Mouse (Mus musculus) thymus, postnatal 0 days (tissue): ENCODE data around the gene Il16. TPM values are rescaled to one million over a fixed set of nuclear protein-coding genes. Genes with fewer than 3 reads are reported as not detected.

Experiments used
- DNase-seq: peaks from one replicate; pipeline ENCODE4 v3.0.0-alpha.2; 2015; ENCODE audit warnings: low spot score
- polyA plus RNA-seq: library from polyadenylated mRNA; unstranded; fragments of >200 nt; fragmentation: Nextera tagmentation; extraction: Ambion mirVana; gene quantifications from 2 replicates; pipeline ENCODE4 v1.2.1, GENCODE M21; 2015

Il16 gene
- polyA plus RNA-seq = 157 and 175 TPM in 2 replicates

DNA sequence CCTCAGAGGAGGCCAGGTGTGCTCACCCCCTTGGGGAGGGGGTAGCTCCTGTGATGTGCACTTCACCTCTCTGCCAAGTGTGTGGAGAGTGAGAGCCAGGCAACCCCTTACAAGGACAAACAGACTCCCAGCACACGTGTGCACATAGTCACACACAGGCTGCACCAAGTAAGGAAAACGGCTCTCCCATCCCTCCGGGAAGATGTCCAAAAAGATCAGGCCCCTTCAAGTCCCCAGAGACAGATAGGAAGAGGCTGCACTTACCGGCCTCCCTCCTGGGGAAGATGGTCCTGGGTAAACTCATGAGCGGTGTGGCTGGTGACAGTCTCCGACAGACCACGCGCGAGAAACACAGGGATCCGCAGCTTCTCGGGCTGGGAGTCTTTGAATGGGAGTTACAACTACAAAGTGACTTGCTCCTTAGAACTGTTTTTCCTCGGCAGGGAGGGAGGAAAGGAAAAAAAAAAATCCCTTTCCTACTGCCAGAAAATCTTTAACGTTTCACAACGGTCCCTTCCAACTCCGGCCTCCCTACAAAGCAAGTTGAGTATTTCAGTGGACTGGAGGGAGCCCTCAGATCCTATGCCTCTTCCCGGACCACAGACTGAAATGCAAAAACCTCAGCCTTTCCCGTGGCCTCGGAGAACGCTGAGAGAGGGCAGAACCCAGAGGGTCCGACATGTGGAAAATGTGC is at the start of gene Il16:
TSS of gene Il16 (minus strand) at position 314 of the 694 bp plus-strand sequence.
- DNase-seq = no peak

DNA sequence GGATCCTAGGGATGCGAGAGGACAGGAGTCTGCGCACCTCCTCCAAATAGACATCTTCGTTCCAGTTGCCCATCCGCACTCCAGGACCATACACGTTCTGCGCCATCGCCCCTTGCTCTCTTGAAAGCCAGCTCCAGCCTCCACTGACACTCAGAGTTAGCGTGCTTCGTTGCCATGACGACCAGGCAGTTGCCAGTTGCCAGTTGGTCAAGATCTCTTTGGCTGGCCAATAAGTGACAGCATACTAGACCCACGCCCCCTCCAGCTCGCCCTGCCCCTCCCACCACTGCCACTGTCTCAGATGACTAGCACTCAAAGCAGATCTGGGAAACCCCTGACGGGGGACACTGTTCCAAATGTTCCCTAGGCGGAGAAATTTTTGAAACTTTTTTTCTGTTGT is 49.2 kb upstream of the Il16 start, which contains the start of gene Cfap161:
TSS of gene Cfap161 (minus strand) at position 176 of the 400 bp plus-strand sequence.
- DNase-seq = no peak

DNA sequence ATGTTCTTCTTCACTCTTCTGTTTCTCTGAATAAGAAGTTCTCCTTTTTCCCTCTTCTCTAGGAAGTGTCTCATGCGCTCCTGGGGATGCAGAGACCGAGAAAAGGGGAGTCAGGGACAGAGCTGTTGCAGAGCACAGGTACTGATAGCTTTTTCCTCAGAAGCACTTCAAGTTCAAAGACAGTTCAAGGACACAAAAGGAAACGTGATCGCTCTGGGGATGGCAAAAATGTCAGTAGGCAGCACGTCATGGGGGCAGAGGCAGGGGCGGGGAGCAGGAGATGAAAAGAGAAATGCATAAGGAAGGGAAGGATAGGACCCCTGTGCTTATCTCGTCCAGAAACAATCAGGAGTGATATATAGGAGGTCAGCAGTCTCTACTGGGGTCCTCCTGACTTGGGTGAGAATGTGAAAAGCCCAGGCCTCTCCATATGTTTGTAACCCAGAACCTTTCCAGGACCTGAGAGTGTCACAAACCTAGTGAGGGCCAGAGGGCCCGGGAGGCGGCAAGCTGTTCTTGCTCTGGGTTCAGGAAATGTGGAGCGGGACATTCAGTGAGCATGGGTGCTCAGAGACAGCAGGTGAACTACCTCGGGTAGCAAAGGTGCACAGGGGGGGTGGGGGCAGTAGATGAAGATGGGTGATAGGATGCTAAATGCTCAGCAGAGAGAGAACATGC is 48.6 kb upstream of the Il16 start:
- no peak for DNase-seq

DNA sequence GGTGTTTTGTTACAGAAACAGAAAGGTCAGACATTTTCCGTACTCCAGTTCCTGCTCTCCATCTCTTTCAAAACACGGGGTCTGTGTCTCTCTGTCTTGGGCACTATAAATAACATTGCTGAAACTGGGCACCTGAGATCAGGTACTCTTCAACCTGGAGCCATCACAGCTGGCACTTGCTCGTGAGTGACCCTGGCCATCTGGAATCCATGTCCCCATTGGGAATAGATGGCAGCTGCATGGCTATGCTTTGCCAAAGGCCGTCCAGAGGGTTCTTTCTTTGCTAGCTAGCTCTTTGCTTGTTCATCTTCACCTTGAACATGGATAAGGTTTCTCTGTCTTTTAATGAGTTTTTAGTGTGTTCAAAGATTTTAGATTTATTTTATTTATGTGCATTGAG is 35.4 kb upstream of the Il16 start:
- DNase-seq = no peak

DNA sequence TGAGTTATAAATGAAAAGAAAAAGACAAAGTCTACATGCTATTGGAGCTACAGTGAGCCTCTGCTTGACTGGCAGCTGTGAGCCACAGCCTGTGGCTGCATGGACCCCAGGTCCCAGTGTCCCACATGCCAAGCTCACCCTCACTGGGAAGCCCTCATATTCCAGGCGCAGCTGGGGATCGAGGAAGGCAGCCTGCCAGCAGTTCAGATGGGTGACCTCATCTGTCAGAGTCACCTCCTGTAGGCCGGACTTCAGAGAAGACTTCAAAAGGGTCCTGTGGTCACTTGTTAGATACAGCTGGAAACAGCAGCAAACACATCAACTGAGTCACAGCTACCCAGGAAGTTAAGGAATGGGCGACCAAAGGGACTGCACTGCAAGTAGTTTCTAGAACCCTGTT is 34.5 kb upstream of the Il16 start:
- DNase-seq = no peak

DNA sequence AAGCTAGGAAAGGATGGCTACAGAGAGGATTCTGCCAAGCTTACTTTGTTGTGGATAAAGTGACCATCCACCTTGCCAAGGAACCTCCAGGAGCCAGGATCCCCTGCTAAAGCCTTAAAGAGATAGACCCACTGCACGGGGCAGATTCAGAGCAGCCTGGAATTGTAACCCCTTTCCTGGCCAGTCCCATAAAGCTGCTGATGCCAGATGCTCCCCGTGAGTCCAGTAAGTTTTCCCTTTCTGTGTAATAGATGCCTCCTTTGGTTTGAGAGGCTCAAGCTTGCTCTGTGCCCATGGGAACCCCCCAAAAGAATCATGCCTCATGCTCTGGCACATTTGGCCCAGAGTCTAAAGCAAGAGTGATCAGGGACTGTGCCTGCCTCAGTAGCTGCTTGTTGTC is 33.5 kb upstream of the Il16 start:
- no peak for DNase-seq

DNA sequence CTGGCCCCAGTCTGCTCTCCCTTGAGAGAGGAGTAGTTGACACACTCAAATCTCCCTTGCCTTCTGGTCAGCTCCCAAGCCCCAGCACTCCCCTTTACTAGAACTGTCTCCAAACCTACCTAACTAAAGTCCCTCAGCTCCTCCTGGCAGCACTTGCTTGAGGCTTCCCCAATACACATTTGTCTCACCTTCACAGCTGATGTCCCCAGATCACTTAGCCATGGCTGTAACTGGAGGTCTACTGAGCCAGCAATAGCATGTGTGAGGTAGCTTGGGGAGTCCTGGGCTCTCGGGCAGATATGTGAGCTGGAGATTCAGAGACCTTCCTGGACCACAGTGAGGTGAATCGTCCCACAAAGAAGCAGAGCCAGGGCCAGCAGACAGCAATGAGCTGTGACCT is 33.0 kb upstream of the Il16 start:
- DNase-seq = no peak

DNA sequence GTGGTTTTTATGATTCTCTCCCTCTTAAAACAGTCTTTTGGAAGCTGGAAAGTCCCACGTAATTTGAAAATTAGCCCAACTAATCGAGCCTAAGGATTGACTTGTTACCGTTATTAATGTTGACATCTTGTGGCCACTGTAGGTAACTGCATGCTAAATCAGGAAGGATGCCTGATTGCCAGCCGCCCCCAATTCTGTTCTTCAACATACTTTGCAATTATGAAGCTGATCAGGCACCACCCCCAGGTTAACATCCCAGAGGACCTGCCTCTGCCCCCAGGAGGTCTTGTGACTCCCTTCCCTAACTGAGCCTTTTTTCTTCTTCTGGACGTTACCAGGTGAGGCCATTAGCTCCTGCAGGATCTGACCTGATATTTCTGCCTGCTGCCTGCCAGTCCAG is 29.2 kb upstream of the Il16 start:
- no peak for DNase-seq

DNA sequence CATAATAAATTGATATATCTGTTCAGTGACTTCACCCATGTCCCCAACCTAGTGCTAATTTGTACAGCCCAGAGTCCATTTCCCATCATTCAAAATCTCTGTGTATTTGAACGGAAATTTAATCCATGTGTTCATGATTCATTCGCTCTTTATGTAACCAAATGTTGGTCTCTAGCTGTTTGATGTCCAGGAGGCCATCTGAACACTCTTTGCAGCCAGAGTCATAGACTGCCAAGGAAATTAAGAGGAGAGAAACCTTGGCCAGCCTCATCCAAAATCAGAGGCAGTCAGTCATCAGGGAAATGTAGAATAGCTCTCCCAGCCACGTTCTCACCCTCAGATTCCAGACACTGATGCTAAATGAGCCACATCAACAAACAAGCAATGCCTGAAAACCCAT is 18.1 kb upstream of the Il16 start:
- no peak for DNase-seq

DNA sequence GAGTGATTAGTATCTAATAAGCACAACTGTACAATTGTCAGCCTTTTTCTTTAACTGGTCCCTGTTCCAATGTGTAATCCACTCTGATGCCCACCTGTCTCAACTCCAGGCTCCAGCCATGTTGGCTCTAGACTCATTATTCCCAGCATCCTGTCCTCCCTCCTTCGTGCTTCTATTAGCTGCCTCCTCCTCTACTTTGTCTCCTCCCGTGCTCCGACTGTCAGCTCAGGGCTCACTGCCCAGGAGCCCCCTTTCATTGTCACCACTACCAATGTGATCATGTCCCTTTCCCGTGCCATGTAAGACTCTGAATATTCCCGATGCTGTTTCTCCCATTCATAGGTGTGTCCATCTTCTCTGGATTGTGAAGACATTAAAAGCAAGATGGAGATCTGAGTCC is 16.8 kb upstream of the Il16 start:
- no peak for DNase-seq

DNA sequence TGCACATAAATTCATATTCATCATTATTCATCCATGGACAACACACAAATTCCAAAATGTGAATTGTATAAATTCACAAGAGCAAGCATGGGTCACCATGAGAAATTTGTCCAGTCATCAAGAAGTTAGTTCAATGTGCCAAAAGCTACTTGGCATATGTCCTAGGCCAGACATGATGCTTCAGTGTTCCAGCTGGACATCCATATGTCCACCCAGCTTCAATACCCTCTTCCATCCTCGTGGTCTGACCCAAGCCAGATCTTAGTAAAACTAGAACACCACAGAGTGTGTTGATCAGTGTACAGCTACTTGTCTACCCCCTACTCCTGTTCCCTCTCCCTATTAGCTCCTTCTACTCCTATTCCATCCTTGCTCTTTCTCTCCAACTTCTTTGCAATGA is 5.5 kb upstream of the Il16 start:
- DNase-seq = no peak

DNA sequence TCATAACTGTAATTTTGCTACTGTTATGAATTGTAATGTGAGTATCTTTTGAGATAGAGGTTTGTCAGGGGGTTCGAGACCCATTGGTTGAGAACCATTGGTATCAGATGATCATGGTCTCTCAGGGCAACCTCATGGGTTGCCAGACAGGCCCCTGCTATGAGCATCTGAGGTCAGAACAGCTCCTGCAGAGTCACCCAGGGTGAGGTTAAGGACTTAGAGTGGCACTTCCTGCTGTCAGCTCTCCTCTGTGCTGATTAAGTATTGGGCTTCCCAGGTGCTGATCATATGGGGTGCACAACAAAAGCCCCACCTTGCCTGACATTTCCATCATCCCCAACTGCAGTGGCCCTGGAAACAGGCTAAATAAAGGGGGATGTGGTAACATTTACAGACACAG is 2.9 kb upstream of the Il16 start:
- DNase-seq = no peak

DNA sequence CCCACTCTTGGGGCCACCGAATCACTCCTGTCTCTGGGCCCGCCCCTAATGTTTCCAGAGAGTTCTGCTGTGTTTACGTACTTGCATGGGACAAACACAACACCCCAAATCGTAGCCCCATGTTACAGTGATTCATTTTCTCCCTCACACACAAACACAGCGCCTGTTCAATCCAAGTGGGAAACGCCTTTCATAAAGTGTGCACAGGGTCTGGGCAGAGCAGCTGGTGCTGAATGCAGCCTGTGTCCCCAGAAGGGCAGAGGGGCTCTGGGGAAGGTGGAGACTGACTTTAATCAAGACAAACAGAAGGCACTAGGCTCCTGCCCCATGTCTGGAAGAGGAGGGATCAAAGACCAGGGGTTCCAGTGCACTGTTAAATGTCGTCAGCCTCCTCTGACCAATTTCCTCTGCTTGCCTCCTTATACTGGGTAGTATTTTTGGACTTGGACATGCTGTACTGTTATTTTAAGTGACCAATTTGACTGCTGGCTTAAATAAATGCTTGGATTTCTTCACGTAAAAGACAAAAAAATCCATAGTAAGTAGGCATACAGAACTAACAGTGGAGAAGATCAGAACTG is 671 bp upstream of the Il16 start:
- DNase-seq = no peak

DNA sequence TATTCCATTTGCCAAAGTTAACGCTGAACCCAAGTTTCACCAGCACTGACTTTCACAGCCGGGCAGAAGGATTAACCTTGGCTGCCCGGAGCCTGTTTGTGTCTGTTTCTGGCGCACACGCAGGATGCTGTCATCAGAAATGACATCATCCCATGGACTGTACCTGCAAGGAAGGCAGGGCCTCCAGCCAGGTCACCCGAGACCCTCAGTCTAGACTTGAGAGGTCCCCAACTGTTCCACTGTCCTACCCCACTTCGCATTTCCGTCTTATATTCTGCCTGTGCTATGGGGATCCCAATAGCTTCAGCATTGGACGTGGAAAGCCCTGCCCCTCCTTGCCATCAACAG is 487 bp downstream of the Il16 start:
- no peak for DNase-seq

DNA sequence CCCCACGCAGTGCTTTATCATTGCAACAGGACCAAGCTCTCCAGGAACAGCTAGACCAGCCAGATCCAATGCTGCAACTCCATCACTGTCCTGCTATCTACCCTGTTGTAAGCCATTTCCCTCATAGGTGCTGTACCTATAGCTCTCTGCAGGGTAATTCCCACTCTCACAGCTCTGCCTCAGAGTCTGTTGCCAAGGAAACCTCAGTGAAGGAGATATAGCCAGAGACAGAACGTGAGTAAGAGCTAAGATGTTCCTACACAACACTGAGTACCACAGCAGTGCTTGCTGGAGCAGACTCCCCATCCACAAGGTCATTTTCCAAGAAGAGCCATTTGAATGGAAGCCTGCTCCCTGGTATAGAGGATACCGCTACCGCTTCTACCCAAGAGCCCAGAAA is 1.3 kb downstream of the Il16 start:
- DNase-seq = no peak

DNA sequence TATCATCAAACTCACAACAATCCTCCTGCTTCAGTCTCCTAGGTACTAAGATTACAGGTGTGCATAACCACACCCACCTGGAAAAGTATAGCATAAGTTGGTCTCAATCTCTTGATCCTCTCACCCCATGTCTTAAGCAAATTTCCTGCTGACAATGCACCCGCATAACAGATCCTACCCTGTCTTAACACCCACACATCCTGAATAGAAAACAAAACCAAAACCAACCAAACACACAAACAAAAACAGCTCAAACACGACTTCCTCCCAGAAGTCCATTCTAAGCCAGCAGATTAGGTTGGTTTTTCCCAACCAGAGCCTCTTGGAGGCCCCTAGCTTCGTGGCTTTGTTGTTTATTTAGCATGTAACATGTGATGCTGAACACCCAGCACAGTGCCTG is 2.8 kb downstream of the Il16 start:
- DNase-seq = no peak

DNA sequence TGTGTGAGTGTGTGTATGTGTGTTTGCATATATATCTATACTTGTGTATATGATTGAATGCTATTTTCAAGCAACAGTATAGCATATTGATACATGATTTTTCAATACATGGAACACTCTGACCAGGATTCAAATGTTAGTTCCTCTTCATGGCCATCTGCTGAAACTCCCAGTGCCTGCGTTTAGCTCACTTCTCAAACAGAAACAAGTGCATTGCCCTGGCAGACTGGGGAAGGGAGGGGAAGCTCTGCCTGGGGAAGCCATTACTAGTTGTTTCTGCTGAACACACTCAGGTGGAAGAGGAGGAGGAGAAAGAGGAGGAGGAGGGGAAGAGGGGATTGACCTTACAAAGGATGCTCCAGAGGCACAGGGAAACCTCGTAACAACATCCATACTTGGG is 3.5 kb downstream of the Il16 start:
- no peak for DNase-seq

DNA sequence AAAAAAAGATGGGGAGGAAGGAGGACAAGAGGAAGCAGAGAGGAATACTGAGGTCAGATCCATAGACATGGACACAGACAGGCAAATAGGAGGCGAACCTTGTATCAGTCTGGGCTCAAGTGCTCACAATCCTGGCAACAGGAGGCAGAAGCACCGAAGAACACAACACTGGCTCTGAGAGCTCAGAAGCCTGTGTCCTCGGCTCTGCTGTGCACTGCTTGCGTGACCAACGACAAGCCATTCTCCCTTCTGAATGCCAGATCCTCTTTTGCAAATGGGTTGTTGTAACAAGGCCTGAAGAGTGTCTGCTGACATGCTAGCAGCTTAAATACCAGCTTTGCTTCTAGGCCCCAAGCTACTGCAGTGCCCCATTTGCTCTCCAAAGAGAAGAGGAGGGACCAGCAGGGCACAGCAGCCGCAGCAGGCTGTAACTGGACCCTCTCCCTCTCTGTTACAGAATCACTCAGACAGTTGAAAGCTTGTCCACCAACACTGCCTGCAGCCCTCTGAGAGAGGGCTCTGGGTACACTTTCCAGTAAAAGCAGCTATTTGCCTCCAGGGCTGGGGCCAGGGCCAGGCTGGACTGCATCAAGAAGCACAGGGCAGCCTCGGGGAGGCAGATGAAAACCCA is 5.7 kb downstream of the Il16 start:
- DNase-seq = no peak

DNA sequence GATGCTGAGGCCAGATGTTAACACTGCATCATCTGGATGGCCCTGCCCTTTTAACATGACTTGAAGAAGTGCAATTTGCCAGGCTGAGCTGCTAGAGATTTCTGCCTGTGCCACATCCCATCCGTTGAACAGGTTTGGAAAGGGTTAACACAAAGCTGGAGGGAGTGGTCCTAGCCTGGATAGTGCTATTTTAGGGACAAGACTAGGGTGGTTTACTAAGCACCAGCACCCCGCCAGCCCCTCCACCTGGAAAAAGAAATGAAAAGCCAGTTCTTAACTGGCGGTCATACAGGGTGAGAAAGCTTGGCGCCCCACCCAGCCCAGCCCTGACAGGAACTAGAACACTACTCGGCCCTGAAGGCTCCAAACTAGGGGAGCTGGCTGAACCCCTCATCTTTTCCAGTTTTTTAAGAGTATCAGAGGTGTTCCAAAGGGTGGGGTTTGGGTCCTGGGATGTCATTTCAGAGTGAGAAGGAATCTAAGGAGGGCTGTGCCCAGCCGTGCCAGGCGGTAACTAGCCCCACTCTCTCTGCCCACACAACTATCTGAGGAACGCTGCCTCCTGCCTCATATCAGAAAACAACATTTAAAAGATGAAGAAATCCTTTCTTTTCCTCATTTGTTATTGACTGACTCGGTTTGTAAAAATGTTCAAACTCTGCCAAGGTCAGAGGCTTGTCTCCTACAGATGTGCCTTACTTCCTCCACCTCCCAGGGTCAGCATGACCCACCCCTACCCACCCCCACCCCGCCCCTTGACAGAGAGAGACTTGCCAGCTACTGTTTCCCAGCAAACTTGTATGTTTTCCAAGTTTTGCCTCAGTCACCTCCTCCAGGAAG is 6.7 kb downstream of the Il16 start:
- DNase-seq = no peak

DNA sequence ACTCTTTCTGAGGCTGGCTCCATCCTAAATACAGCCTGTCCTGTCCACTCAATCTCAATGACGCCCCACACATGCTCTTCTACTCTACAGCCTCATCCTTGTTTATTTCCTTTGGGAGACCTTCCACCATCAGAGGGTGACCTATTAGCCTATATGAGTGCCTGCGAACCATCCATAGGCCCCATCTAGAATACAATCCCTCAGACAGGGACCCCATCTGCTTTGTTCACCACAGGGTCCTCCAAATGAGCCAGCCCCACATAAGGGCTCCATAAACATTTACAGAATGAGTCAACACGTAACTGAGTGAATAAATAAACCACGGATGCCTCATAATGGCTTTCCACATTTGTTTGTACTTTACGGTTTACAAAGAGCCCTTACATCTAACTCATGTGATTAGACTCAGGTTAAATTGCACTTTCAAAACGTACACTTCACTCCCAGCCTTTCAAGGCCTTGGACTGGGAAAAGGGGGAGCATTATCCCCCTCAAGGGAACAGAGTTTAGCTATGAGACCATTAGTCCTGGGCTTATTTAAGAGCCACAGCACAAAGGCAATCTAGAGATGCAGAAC is 7.5 kb downstream of the Il16 start:
- no peak for DNase-seq
